Mouse (Mus musculus) myocyte (in vitro differentiated cells): Measurements from ENCODE around the gene Hist1h3f. TPM values are rescaled to one million over a fixed set of nuclear protein-coding genes. Genes with fewer than 3 reads are reported as not detected.

Experiments used
- H3K27me3 ChIP-seq: one replicate; pipeline ENCODE4 v1.6.1; 2011; ENCODE audit not compliant: control insufficient read depth, insufficient read depth, insufficient read length
- H3K36me3 ChIP-seq: one replicate; pipeline ENCODE4 v1.6.1; 2011; ENCODE audit not compliant: control insufficient read depth, insufficient read depth
- H3K4me2 ChIP-seq: one replicate; pipeline ENCODE4 v1.6.1; 2011; ENCODE audit warnings: low read depth, control low read depth
- H3K4me3 ChIP-seq: one replicate; pipeline ENCODE4 v1.5.1; 2011; ENCODE audit warnings: mild to moderate bottlenecking, control low read depth, moderate library complexity
- H3K79me2 ChIP-seq: one replicate; pipeline ENCODE4 v1.6.1; 2011; ENCODE audit not compliant: control insufficient read depth, insufficient read depth
- H3ac ChIP-seq: one replicate; pipeline ENCODE4 v1.6.1; 2011; ENCODE audit not compliant: control insufficient read depth, insufficient read length
- CEBPB ChIP-seq: IDR thresholded peaks from 2 replicates; pipeline ENCODE4 v1.6.1; 2011; ENCODE audit warnings: mild to moderate bottlenecking, moderate library complexity; ENCODE audit not compliant: poor library complexity, insufficient read depth, severe bottlenecking
- E2F4 ChIP-seq: IDR thresholded peaks from one replicate; pipeline ENCODE4 v1.6.1; 2011; ENCODE audit warnings: mild to moderate bottlenecking, control low read depth, moderate library complexity; ENCODE audit not compliant: insufficient read depth
- MAX ChIP-seq: IDR thresholded peaks from one replicate; pipeline ENCODE4 v1.6.1; 2011; ENCODE audit warnings: low read depth, mild to moderate bottlenecking, control low read depth
- MYOD1 ChIP-seq, 3 experiments: IDR thresholded peaks; one replicate each; pipeline ENCODE4 v1.6.1; 2011; ENCODE audit warnings: control low read depth in 2 of 3, low read depth in 2 of 3, mild to moderate bottlenecking in 2 of 3, moderate library complexity in 1 of 3; ENCODE audit not compliant: insufficient read length in 2 of 3, control insufficient read depth in 1 of 3
- MYOG ChIP-seq, 3 experiments: IDR thresholded peaks; one replicate each; pipeline ENCODE4 v1.6.1; 2011; ENCODE audit warnings: control low read depth in 2 of 3, low read depth in 2 of 3, mild to moderate bottlenecking in 2 of 3; ENCODE audit not compliant: insufficient read length in 2 of 3, control insufficient read depth in 1 of 3, insufficient read depth in 1 of 3
- POLR2A ChIP-seq: IDR thresholded peaks from one replicate; pipeline ENCODE4 v1.6.1; 2011; ENCODE audit warnings: low read depth, mild to moderate bottlenecking, control low read depth, moderate library complexity; ENCODE audit not compliant: insufficient read length
- POLR2AphosphoS2 ChIP-seq: IDR thresholded peaks from one replicate; pipeline ENCODE4 v1.6.1; 2011; ENCODE audit warnings: low read depth, control low read depth; ENCODE audit not compliant: insufficient read length
- REST ChIP-seq: IDR thresholded peaks from one replicate; pipeline ENCODE4 v1.6.1; 2011; ENCODE audit warnings: mild to moderate bottlenecking, control low read depth, moderate library complexity; ENCODE audit not compliant: insufficient read depth, insufficient read length
- SRF ChIP-seq: IDR thresholded peaks from one replicate; pipeline ENCODE4 v1.6.1; 2011; ENCODE audit warnings: low read depth; ENCODE audit not compliant: control insufficient read depth, insufficient read length
- TCF12 ChIP-seq: IDR thresholded peaks from one replicate; pipeline ENCODE4 v1.6.1; 2011; ENCODE audit warnings: mild to moderate bottlenecking, control low read depth; ENCODE audit not compliant: poor library complexity, insufficient read depth, severe bottlenecking
- TCF3 ChIP-seq: IDR thresholded peaks from one replicate; pipeline ENCODE4 v1.6.1; 2011; ENCODE audit warnings: low read depth, control low read depth; ENCODE audit not compliant: insufficient read length
- USF1 ChIP-seq: IDR thresholded peaks from one replicate; pipeline ENCODE4 v1.6.1; 2011; ENCODE audit warnings: low read depth, mild to moderate bottlenecking, control low read depth, moderate library complexity
- polyA plus RNA-seq: library from polyadenylated mRNA; unstranded; fragments of >200 nt; fragmentation: generic; extraction: Trizol; gene quantifications from one replicate; pipeline ENCODE4 v1.2.1, GENCODE M21; 2012; ENCODE audit warnings: missing spikeins

Gene Hist1h3f
- polyA plus RNA-seq, 1 experiment, result 0.91 TPM

- H3K79me2 ChIP-seq, result no peaks in the 10 kb centered on the region
Measured at GRCm38 (mm10) chr13:23503797-23504196, 40.1 kb upstream of the Hist1h3f start.

GRCm38 (mm10) chr13:23505662-23506345 lies 38.0 kb upstream of the Hist1h3f start:
- H3K79me2 ChIP-seq, result no peaks in the 10 kb centered on the region
- TF ChIP-seq POLR2AphosphoS2 (no peak), MAX (no peak), TCF12 (no peak), USF1 (no peak), REST (no peak)

More at GRCm38 (mm10) chr13:23503797-23504196, 40.1 kb upstream of the Hist1h3f start:
- Histone ChIP-seq H3K36me3 (no peaks in the 10 kb centered on the region), H3K27me3 (no peaks in the 10 kb centered on the region), H3ac (no peak overlapping the region), H3K4me3 (no peak overlapping the region), H3K4me2 (peak overlapping the region; percentile 37)
- TF ChIP-seq MYOD1 (IDR thresholded peaks at IDR 0.05; ENCODE audit: control insufficient read depth in 1 of 3, insufficient read length in 2 of 3, low read depth in 2 of 3), result no peak
- no peak for TF ChIP-seq REST
- TF ChIP-seq MAX, result peak; percentile 50
- peak; percentile 93 for TF ChIP-seq USF1
- TF ChIP-seq CEBPB, result 0 out of 2 replicates have a peak, but pooled peaks have one; percentile 28
- no peak for TF ChIP-seq E2F4

GRCm38 (mm10) chr13:23506351-23506750 lies 37.5 kb upstream of the Hist1h3f start:
- Histone ChIP-seq H3K36me3 (no peaks in the 10 kb centered on the region), H3ac (no peak overlapping the region), H3K27me3 (no peaks in the 10 kb centered on the region), H3K4me3 (peak overlapping the region; percentile 26), H3K79me2 (no peaks in the 10 kb centered on the region), H3K4me2 (peak overlapping the region; percentile 91)
- TF ChIP-seq CEBPB, result 0 out of 2 replicates have a peak, but pooled peaks have one; percentile 31
- TF ChIP-seq MYOD1 (IDR thresholded peaks at IDR 0.05; ENCODE audit: control insufficient read depth in 1 of 3, insufficient read length in 2 of 3, low read depth in 2 of 3), result no peak

More at GRCm38 (mm10) chr13:23505662-23506345, 38.0 kb upstream of the Hist1h3f start:
- Histone ChIP-seq H3K4me2 (peak overlapping the region; percentile 91), H3K4me3 (peak overlapping the region; percentile 26), H3ac (no peak overlapping the region), H3K36me3 (no peaks in the 10 kb centered on the region), H3K27me3 (no peaks in the 10 kb centered on the region)

- no peaks in the 10 kb centered on the region for H3K27me3 ChIP-seq
- no peak overlapping the region for H3K4me2 ChIP-seq
- no peaks in the 10 kb centered on the region for H3K79me2 ChIP-seq
- no peak overlapping the region for H3K4me3 ChIP-seq
- TF ChIP-seq MAX, result no peak
- TF ChIP-seq E2F4, result no peak
- no peak for TF ChIP-seq TCF3
- TF ChIP-seq POLR2AphosphoS2, result no peak
- no peak for TF ChIP-seq MYOD1 (IDR thresholded peaks at IDR 0.05; ENCODE audit: control insufficient read depth in 1 of 3, insufficient read length in 2 of 3, low read depth in 2 of 3)
- TF ChIP-seq TCF12, result no peak
- H3K36me3 ChIP-seq, result no peaks in the 10 kb centered on the region
- no peak overlapping the region for H3ac ChIP-seq
Measured at GRCm38 (mm10) chr13:23506819-23507515, 36.9 kb upstream of the Hist1h3f start.

GRCm38 (mm10) chr13:23510127-23510526 lies 33.7 kb upstream of the Hist1h3f start:
- H3K4me2 ChIP-seq, result peak overlapping the region; percentile 16
- TF ChIP-seq TCF12 (no peak), CEBPB (no peak), MYOG (IDR thresholded peaks at IDR 0.05; ENCODE audit: control insufficient read depth in 1 of 3, insufficient read depth in 1 of 3, insufficient read length in 2 of 3, low read depth in 2 of 3) (no peak), USF1 (no peak), POLR2AphosphoS2 (no peak), TCF3 (no peak), E2F4 (no peak), SRF (no peak), MYOD1 (IDR thresholded peaks at IDR 0.05; ENCODE audit: control insufficient read depth in 1 of 3, insufficient read length in 2 of 3, low read depth in 2 of 3) (no peak), POLR2A (no peak), MAX (no peak), REST (no peak)
- H3K36me3 ChIP-seq, result no peaks in the 10 kb centered on the region
- H3ac ChIP-seq, result no peak overlapping the region
- no peaks in the 10 kb centered on the region for H3K27me3 ChIP-seq
- H3K4me3 ChIP-seq, result no peak overlapping the region
- H3K79me2 ChIP-seq, result no peaks in the 10 kb centered on the region
